Mouse (Mus musculus): ENCODE data around the gene Diaph3. TPM values are rescaled to one million over a fixed set of nuclear protein-coding genes. Genes with fewer than 3 reads are reported as not detected.

The Diaph3 gene
- polyA plus RNA-seq, 1 experiment from 2014 or later = 3.6 TPM

GRCm38 (mm10) chr14:86781553-86782273 lies 359.3 kb downstream of the Diaph3 start:
- Histone ChIP-seq H3K4me1 (ENCODE audit: control insufficient read depth, insufficient read depth, low read length) (no peaks in the 10 kb centered on the region), H3K4me2 (ENCODE audit: low read length) (no peak overlapping the region), H3K9me3 (replicated peaks; ENCODE audit: control insufficient read depth, low read length, poor library complexity, severe bottlenecking) (no peaks in the 10 kb centered on the region), H3K4me3 (ENCODE audit: low read depth, low read length) (no peak overlapping the region), H3K36me3 (ENCODE audit: control insufficient read depth, insufficient read depth, low read length) (no peaks in the 10 kb centered on the region), H3K27ac (ENCODE audit: low read length) (no peak overlapping the region), H3K9ac (ENCODE audit: low read depth, low read length) (no peak overlapping the region), H3K27me3 (ENCODE audit: control insufficient read depth, insufficient read depth, low read depth, low read length) (no peaks in the 10 kb centered on the region)
- ATAC-seq = no peak
- 56% methylated on average over 6 of the region's 6 CpGs for WGBS

- Histone ChIP-seq H3K36me3 (ENCODE audit: control insufficient read depth, insufficient read depth, low read length) (no peaks in the 10 kb centered on the region), H3K9me3 (replicated peaks; ENCODE audit: control insufficient read depth, low read length, poor library complexity, severe bottlenecking) (no peaks in the 10 kb centered on the region), H3K4me3 (ENCODE audit: low read depth, low read length) (no peak overlapping the region), H3K27ac (ENCODE audit: low read length) (no peak overlapping the region), H3K4me2 (ENCODE audit: low read length) (no peak overlapping the region), H3K9ac (ENCODE audit: low read depth, low read length) (no peak overlapping the region), H3K27me3 (ENCODE audit: control insufficient read depth, insufficient read depth, low read depth, low read length) (no peaks in the 10 kb centered on the region), H3K4me1 (ENCODE audit: control insufficient read depth, insufficient read depth, low read length) (no peaks in the 10 kb centered on the region)
- no peak for ATAC-seq
- 75% methylated on average over 2 of the region's 2 CpGs for WGBS
These were observed 367.7 kb downstream of the Diaph3 start for GRCm38 (mm10) chr14:86773311-86773710.

- H3K4me1 ChIP-seq (ENCODE audit: control insufficient read depth, insufficient read depth, low read length) = no peaks in the 10 kb centered on the region
- no peaks in the 10 kb centered on the region for H3K9me3 ChIP-seq (replicated peaks; ENCODE audit: control insufficient read depth, low read length, poor library complexity, severe bottlenecking)
- no peaks in the 10 kb centered on the region for H3K36me3 ChIP-seq (ENCODE audit: control insufficient read depth, insufficient read depth, low read length)
- H3K9ac ChIP-seq (ENCODE audit: low read depth, low read length) = no peak overlapping the region
- ATAC-seq = no peak
- H3K27ac ChIP-seq (ENCODE audit: low read length) = no peak overlapping the region
- H3K4me3 ChIP-seq (ENCODE audit: low read depth, low read length) = no peak overlapping the region
- no peak overlapping the region for H3K4me2 ChIP-seq (ENCODE audit: low read length)
- 73% methylated on average over 14 of the region's 14 CpGs for WGBS
- H3K27me3 ChIP-seq (ENCODE audit: control insufficient read depth, insufficient read depth, low read depth, low read length) = no peaks in the 10 kb centered on the region
These were observed 368.6 kb downstream of the Diaph3 start for GRCm38 (mm10) chr14:86772176-86773150.

GRCm38 (mm10) chr14:86764286-86764685 lies 376.7 kb downstream of the Diaph3 start:
- H3K4me3 ChIP-seq (ENCODE audit: low read depth, low read length) = no peak overlapping the region
- H3K36me3 ChIP-seq (ENCODE audit: control insufficient read depth, insufficient read depth, low read length) = no peaks in the 10 kb centered on the region
- ATAC-seq = no peak
- H3K27ac ChIP-seq (ENCODE audit: low read length) = no peak overlapping the region
- 46% methylated on average over 2 of the region's 2 CpGs for WGBS
- no peaks in the 10 kb centered on the region for H3K9me3 ChIP-seq (replicated peaks; ENCODE audit: control insufficient read depth, low read length, poor library complexity, severe bottlenecking)
- H3K4me2 ChIP-seq (ENCODE audit: low read length) = no peak overlapping the region
- H3K27me3 ChIP-seq (ENCODE audit: control insufficient read depth, insufficient read depth, low read depth, low read length) = no peaks in the 10 kb centered on the region
- no peaks in the 10 kb centered on the region for H3K4me1 ChIP-seq (ENCODE audit: control insufficient read depth, insufficient read depth, low read length)
- no peak overlapping the region for H3K9ac ChIP-seq (ENCODE audit: low read depth, low read length)

- no peaks in the 10 kb centered on the region for H3K9me3 ChIP-seq (replicated peaks; ENCODE audit: control insufficient read depth, low read length, poor library complexity, severe bottlenecking)
- H3K4me1 ChIP-seq (ENCODE audit: control insufficient read depth, insufficient read depth, low read length) = no peaks in the 10 kb centered on the region
- no peak for ATAC-seq
- no peak overlapping the region for H3K4me2 ChIP-seq (ENCODE audit: low read length)
- WGBS = 82% methylated on average over 9 of the region's 9 CpGs
- no peak overlapping the region for H3K9ac ChIP-seq (ENCODE audit: low read depth, low read length)
- no peak overlapping the region for H3K4me3 ChIP-seq (ENCODE audit: low read depth, low read length)
- no peaks in the 10 kb centered on the region for H3K27me3 ChIP-seq (ENCODE audit: control insufficient read depth, insufficient read depth, low read depth, low read length)
- H3K27ac ChIP-seq (ENCODE audit: low read length) = no peak overlapping the region
- H3K36me3 ChIP-seq (ENCODE audit: control insufficient read depth, insufficient read depth, low read length) = no peaks in the 10 kb centered on the region
These were observed 383.2 kb downstream of the Diaph3 start for GRCm38 (mm10) chr14:86757604-86758520.

- H3K27me3 ChIP-seq (ENCODE audit: control insufficient read depth, insufficient read depth, low read depth, low read length) = no peaks in the 10 kb centered on the region
- no peak overlapping the region for H3K27ac ChIP-seq (ENCODE audit: low read length)
- WGBS = 90% methylated on average over 4 of the region's 4 CpGs
- no peaks in the 10 kb centered on the region for H3K4me1 ChIP-seq (ENCODE audit: control insufficient read depth, insufficient read depth, low read length)
- ATAC-seq = no peak
- H3K4me3 ChIP-seq (ENCODE audit: low read depth, low read length) = no peak overlapping the region
- no peak overlapping the region for H3K9ac ChIP-seq (ENCODE audit: low read depth, low read length)
- no peaks in the 10 kb centered on the region for H3K9me3 ChIP-seq (replicated peaks; ENCODE audit: control insufficient read depth, low read length, poor library complexity, severe bottlenecking)
- H3K36me3 ChIP-seq (ENCODE audit: control insufficient read depth, insufficient read depth, low read length) = no peaks in the 10 kb centered on the region
- H3K4me2 ChIP-seq (ENCODE audit: low read length) = no peak overlapping the region
These were observed 383.9 kb downstream of the Diaph3 start for GRCm38 (mm10) chr14:86757132-86757531.

GRCm38 (mm10) chr14:86750351-86750750 lies 390.7 kb downstream of the Diaph3 start:
- Histone ChIP-seq H3K9ac (ENCODE audit: low read depth, low read length) (no peak overlapping the region), H3K4me3 (ENCODE audit: low read depth, low read length) (no peak overlapping the region), H3K4me2 (ENCODE audit: low read length) (no peak overlapping the region), H3K27me3 (ENCODE audit: control insufficient read depth, insufficient read depth, low read depth, low read length) (no peaks in the 10 kb centered on the region), H3K27ac (ENCODE audit: low read length) (no peak overlapping the region), H3K9me3 (replicated peaks; ENCODE audit: control insufficient read depth, low read length, poor library complexity, severe bottlenecking) (no peaks in the 10 kb centered on the region), H3K4me1 (ENCODE audit: control insufficient read depth, insufficient read depth, low read length) (peaks cover 21% of the 10 kb centered on the region), H3K36me3 (ENCODE audit: control insufficient read depth, insufficient read depth, low read length) (no peaks in the 10 kb centered on the region)
- ATAC-seq = no peak
- WGBS = 51% methylated on average over 7 of the region's 7 CpGs

- Histone ChIP-seq H3K4me2 (ENCODE audit: low read length) (no peak overlapping the region; the same call in 1 of the 2 replicates), H3K4me3 (ENCODE audit: low read depth, low read length) (no peak overlapping the region), H3K9me3 (replicated peaks; ENCODE audit: control insufficient read depth, low read length, poor library complexity, severe bottlenecking) (no peaks in the 10 kb centered on the region), H3K27me3 (ENCODE audit: control insufficient read depth, insufficient read depth, low read depth, low read length) (no peaks in the 10 kb centered on the region), H3K9ac (ENCODE audit: low read depth, low read length) (peak overlapping the region; percentile 1; the same call in 1 of the 2 replicates), H3K27ac (ENCODE audit: low read length) (peak overlapping the region; percentile 78), H3K4me1 (ENCODE audit: control insufficient read depth, insufficient read depth, low read length) (peaks cover 21% of the 10 kb centered on the region), H3K36me3 (ENCODE audit: control insufficient read depth, insufficient read depth, low read length) (no peaks in the 10 kb centered on the region)
- peak; percentile 63 for ATAC-seq
- 31% methylated on average over 4 of the region's 4 CpGs for WGBS
These were observed 391.6 kb downstream of the Diaph3 start for GRCm38 (mm10) chr14:86749425-86749824.

Data from midbrain, embryonic 16.5 days (tissue).